Mouse (Mus musculus) heart, postnatal 14 days (tissue): ENCODE measurements at regions not wholly inside any gene's neighbourhood (a gene's known extent, or its start where the extent isn't known, plus 50 kb on each side); places are given as distances from the start of the nearest gene placed in this dataset.

Source experiments
- DNase-seq, 2 experiments: peaks; one replicate each; pipeline ENCODE4 v3.0.0; 2021 to 2022
- intact Hi-C: fragments of 180-260 bp; cut with DNase I; formaldehyde crosslinking; loops from one replicate; pipeline ENCODE4 v1.15.1; 2025

DNA sequence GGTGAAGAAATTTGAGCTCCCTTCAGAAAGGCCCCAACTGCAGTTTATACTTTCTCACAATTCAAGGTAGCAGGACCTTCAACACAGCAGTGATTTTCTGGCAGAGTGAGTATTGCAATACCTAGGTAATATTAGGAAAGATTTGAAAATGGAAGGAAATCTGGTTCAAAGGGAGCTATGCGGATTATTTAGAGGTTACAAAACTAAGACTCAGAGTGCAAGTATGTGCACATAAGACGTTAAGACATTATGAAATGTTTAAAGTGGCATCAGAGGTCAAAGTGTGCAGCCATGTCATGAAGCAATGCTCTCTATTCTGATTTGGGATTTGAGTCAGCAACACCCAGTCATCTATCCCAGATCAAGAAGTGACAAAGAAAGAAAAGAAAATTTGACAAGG, 164.6 kb downstream of the Ptn start:
- DNase-seq, result no peak
- intact Hi-C loops, result no loop called here

- DNase-seq, result no peak
- intact Hi-C loops, result no loop called here
Measured at GRCm38 (mm10) chr6:36644880-36645279, 165.1 kb downstream of the Ptn start.

GRCm38 (mm10) chr6:36637031-36637430, 173.0 kb downstream of the Ptn start:
- intact Hi-C loops, result no loop called here
- DNase-seq, result no peak

DNA sequence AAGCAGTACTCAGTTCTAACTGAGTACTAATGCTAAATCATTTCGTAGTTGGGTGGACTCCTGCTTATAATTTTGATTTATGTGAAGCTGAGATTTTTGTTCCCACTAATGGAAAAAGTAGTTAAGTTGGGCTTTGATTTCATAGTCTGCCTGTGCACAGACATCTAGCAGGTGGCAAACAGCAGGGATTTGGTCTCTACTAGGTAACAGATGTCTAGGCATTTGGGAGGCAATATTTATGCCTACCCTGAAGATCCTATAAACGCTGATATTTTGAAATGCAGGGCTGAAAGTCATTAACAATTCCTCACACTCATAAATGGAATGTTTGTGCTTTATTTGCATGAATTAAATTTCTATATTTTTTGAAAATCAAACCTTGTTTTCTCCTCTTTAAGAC, 182.4 kb downstream of the Ptn start:
- intact Hi-C loops, result no loop called here
- DNase-seq, result no peak

GRCm38 (mm10) chr6:36608281-36608970, 201.6 kb downstream of the Ptn start:
- intact Hi-C loops, result loop anchor here (10.0 kb wide), 2 partner anchors 154 to 214 kb away; no protein-coding TSS in a partner anchor
- no peak for DNase-seq

DNA sequence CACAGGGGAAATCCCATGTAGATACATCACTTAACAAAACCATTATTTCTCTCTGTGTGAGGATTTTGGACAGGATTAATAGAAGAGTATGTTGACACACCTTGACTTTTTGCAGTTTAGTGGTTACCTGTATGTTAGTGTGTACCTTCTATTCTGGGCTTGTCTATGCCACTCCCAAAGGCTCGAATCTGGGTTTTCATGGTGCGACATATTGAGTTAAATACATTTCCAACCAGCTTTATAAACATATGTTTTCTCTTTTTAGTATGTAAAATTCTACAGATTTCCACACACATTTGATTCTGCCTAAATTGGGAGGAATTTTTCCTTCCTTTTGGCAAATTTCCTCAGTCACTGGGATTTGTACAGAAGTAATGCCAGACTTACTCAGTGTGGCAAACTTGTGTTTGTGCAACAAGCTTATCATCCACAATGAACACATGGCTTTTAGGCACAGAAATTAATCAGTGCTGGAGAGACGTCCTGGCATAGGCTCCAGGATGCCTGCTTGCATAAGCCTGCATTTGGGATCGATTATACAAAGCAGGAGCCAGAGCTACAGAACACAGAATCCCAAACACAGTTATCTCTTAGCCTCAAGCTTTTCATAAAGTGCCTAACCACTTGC, 204.3 kb downstream of the Ptn start:
- no peak for DNase-seq
- intact Hi-C loops, result loop anchor here (10.0 kb wide), 2 partner anchors 151 to 211 kb away; no protein-coding TSS in a partner anchor

GRCm38 (mm10) chr6:36604802-36605201, 205.2 kb downstream of the Ptn start:
- DNase-seq, result no peak
- intact Hi-C loops, result loop anchor here (10.0 kb wide), 2 partner anchors 150 to 210 kb away; no protein-coding TSS in a partner anchor

DNA sequence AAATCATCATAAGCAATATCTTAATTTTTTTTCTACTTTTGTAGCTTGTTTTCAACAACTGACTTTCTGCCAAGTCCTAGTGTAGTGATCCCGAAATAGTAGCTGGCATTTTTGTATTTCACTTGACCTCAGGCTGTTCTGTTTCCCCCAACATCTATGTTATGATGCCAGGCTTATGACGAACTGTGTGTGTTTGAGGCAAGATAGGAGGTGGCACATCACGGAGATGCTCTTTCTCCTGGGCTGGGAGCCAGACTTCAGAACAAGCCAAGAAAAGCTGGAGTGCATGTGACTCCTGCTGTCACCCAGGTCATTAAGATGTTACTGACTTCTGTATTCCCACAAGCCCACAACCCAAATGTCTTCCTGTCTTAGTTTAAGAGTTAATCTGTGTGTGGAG, 208.7 kb downstream of the Chrm2 start:
- peak; percentile 37 to 41 for DNase-seq
- intact Hi-C loops, result no loop called here

DNA sequence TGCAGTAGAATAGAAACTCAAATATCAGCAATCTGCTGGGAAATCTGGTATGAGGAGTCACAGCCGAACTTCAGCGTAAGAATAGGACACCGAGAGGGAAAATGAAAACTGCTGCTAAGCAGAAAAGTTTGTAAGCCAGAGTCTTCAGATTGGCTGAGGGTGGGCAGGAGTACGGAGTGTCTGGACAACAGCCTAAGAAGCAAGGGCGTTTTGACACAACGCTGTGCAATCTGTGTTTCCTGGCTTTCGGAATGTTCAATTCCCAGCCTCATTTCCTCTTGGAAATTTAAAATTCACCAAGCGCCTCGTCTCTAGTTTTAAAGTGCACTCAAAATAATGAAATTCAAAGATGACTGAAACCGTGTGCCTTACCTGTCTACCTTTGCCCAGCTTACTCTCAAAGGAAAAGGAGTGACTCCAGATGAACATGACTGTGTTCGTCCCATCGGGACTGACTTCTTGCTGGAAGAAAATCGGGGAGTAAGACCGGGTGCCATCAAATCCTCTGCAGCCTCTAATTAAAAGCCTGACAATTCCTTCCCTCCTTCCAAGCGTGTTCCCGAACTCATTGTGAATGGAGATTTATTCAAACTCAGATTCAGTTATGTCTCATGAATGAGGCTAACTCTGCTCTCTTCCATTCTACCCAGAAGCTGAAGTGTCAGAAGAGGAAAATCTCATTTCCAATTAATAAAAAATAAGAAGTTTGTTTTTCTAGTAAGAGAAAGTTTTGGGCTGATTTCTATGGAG, 203.2 kb downstream of the Chrm2 start:
- intact Hi-C loops, result no loop called here
- no peak for DNase-seq

DNA sequence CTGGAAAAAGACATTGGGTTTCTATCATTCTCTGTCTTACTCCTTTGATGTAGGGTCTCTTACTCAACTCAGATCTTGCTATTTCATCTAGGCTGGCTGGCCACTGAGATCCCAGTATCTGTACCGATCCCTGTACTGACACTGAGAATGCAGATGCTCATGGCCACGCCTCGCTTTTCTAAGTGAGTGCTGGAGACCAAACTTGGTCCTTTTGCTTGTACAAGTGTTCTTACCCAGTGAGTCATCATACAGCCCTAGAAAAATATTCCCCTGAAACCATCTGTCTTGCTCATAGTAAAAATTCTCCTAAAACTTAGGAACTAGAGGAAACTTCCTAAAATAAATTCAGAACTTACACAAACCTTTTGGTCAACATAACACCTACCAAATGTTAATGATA, 193.2 kb downstream of the Chrm2 start:
- intact Hi-C loops, result no loop called here
- DNase-seq, result no peak
